Mouse (Mus musculus) kidney, embryonic 15.5 days (tissue): Measurements from ENCODE around the gene Fth1. TPM values are rescaled to one million over a fixed set of nuclear protein-coding genes. Genes with fewer than 3 reads are reported as not detected.

ENCODE experiments used
- ATAC-seq: fragments of 200-750 bp; cut with Nextera tagmentation; replicated peaks from 2 replicates; pipeline ENCODE4 v1.8.0; 2017; ENCODE audit warnings: moderate TSS enrichment; ENCODE audit not compliant: low FRiP score
- H3K27ac ChIP-seq: fragments of 300-500 bp; sonication (generic); 2 replicates; pipeline ENCODE4 v1.5.1; 2015; ENCODE audit warnings: mild to moderate bottlenecking, inconsistent platforms
- H3K27me3 ChIP-seq: fragments of 300-500 bp; sonication (generic); 2 replicates; pipeline ENCODE4 v1.6.1; 2015; ENCODE audit warnings: inconsistent platforms
- H3K36me3 ChIP-seq: fragments of 300-500 bp; sonication (generic); 2 replicates; pipeline ENCODE4 v1.6.1; 2015; ENCODE audit warnings: inconsistent platforms
- H3K4me1 ChIP-seq: fragments of 300-500 bp; sonication (generic); 2 replicates; pipeline ENCODE4 v1.6.1; 2015; ENCODE audit warnings: inconsistent platforms
- H3K4me2 ChIP-seq: fragments of 300-500 bp; sonication (generic); 2 replicates; pipeline ENCODE4 v1.6.1; 2015; ENCODE audit warnings: moderate library complexity, mild to moderate bottlenecking, inconsistent platforms
- H3K4me3 ChIP-seq: fragments of 300-500 bp; sonication (generic); replicated peaks from 2 replicates; pipeline ENCODE4 v1.5.1; 2015; ENCODE audit warnings: mild to moderate bottlenecking, inconsistent platforms
- H3K9ac ChIP-seq: fragments of 300-500 bp; sonication (generic); 2 replicates; pipeline ENCODE4 v1.6.1; 2015; ENCODE audit warnings: mild to moderate bottlenecking, inconsistent platforms
- H3K9me3 ChIP-seq: fragments of 300-500 bp; sonication (generic); replicated peaks from 2 replicates; pipeline ENCODE4 v1.6.1; 2016; ENCODE audit warnings: inconsistent platforms
- WGBS: fragments of 180-500 bp; shearing (Covaris S2); methylation state at CpG from one replicate; pipeline ENCODE4 v1.1.7; 2015; ENCODE audit warnings: mixed read lengths; 5-methylcytosine and 5-hydroxymethylcytosine counted together
- polyA plus RNA-seq: library from polyadenylated mRNA; unstranded; fragments of >200 nt; fragmentation: Nextera tagmentation; extraction: Ambion mirVana; gene quantifications from 2 replicates; pipeline ENCODE4 v1.2.1, GENCODE M21; 2015

The Fth1 gene
- polyA plus RNA-seq, 1 experiment from 2014 or later = 1,598 TPM

DNA sequence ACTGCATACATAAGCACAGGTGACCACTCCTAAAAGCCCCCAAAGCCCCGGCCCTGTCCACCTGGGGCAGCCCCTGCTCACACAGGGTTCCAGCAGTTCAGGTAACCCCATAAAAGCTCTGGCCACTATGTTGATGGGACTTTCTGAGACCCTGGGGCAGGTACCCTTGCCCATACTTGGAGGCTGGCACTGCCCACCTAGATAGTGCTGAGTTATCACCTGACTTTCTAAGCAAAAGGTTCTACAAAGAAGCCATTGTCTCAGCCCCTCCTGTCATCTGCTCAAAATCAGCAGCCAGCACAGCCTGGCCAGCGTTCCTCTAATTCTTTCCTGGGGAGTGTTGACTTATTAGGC, 17.6 kb downstream of the Fth1 start:
- H3K27me3 ChIP-seq = no peaks in the 10 kb centered on the region
- WGBS = 71% methylated on average over 2 of the region's 2 CpGs
- H3K36me3 ChIP-seq = no peaks in the 10 kb centered on the region
- no peak overlapping the region for H3K27ac ChIP-seq
- peaks cover 6% of the 10 kb centered on the region for H3K4me1 ChIP-seq
- H3K9me3 ChIP-seq = no peaks in the 10 kb centered on the region
- no peak overlapping the region for H3K4me2 ChIP-seq
- no peak overlapping the region for H3K9ac ChIP-seq
- ATAC-seq = no peak
- H3K4me3 ChIP-seq = no peak overlapping the region

DNA sequence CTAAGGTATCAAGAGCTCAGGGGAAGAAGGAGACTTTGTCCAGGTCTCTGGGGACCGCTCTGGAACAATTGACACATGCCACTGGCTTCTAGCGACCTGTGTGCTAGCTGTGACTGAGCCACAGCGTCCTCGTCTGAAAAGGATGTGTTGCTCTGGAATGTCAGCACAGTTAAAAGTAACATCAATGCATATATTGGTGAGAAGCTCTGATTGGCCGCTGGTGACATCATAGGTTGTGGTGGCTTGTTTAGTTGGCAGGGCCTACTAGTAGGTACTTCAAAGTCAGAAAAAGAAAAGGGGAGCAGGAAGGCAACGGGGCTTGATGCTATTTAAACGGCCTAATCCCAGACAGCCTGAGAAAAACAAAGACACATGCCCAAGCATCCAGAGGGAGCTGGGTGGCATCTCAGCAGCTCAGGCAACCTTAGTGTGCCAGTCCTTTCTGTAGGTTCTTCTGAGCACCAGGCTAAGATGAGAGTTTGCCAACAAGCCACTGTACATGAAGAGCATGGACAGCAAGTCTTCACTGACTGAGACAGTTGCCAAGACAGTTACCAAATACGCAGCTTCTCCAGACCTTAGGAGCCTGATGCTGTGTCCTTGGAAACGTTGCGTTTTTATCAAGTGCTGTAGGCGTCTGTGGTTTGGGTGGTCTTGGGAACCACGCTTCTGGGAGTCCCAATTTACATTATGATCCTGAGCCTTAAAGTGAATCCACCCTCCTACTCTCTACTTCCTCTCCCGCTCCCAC, 18.5 kb downstream of the Fth1 start:
- ATAC-seq = no peak
- H3K9me3 ChIP-seq = no peaks in the 10 kb centered on the region
- H3K27me3 ChIP-seq = no peaks in the 10 kb centered on the region
- WGBS = 70% methylated on average over 13 of the region's 13 CpGs
- no peak overlapping the region for H3K4me2 ChIP-seq
- no peak overlapping the region for H3K27ac ChIP-seq
- H3K9ac ChIP-seq = no peak overlapping the region
- H3K4me1 ChIP-seq = no peaks in the 10 kb centered on the region
- no peak overlapping the region for H3K4me3 ChIP-seq
- H3K36me3 ChIP-seq = no peaks in the 10 kb centered on the region

DNA sequence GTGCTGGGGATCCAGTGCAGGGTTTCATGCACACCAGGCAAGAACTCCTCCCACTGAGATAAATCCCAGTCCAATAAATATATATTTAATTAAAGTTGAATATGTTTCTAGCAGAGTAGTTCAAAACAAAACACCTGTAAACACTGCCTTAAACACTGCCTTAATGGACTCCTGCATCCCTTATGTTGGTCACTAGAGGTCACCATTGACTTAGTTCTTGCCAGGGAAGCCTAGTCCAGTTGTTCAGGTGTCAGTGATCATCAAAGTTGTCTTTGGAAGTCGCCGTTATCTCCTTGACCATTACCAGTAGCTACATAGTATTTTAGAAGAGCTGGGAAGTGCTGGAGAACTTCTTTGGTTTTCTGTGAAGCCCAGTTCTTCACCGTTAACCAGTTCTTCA, 19.9 kb downstream of the Fth1 start:
- 20% methylated on average over 3 of the region's 3 CpGs for WGBS
- Histone ChIP-seq H3K27me3 (no peaks in the 10 kb centered on the region), H3K4me2 (no peak overlapping the region), H3K36me3 (no peaks in the 10 kb centered on the region), H3K9ac (no peak overlapping the region), H3K9me3 (no peaks in the 10 kb centered on the region), H3K4me3 (no peak overlapping the region), H3K27ac (no peak overlapping the region), H3K4me1 (no peaks in the 10 kb centered on the region)
- ATAC-seq = peak; percentile 70; the same call in 1 of the 2 replicates

DNA sequence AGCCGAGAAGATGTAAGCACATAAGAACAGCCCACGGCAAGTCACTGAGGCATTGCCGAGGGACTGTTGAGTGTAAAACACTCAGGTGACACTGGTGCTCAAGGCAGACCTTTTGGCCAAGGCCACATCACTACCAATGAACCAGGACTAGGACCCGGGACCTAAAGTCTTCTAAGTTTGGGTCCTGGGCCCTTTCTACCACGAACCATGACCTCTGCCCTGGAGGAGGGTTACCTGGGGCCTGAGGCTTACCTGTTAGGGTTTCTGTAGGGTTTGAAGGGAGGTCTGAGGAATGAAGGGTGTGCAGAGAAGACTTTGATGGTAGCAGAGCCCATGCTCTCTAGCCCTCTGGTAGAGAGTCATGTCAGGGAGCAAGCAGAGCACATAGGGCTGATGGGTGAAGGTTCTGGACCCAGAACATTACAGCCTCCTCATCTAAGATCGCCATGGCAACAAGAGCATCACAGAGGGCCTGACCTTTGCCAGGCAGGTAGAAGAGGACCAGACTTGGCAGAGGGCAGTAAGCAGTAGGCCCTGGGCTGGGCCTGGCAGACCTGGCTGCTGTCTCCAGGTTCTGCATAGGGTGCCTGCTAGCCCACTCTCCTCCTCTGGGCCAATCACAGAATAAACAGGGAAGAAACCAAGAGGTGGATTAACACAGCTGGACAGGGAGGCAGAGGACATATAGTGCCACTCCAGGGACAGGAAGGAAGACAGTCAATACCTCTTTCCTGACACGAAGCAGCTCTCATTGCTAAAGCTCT, 21.0 kb downstream of the Fth1 start, which contains the start of the genes Best1 and Rab3il1:
Gene Best1 (minus strand): TSS at position 428 of the 764 bp plus-strand sequence.
Gene Rab3il1 (plus strand): TSS at position 464 of the 764 bp plus-strand sequence.
- no peaks in the 10 kb centered on the region for H3K4me1 ChIP-seq
- 59% methylated on average over 7 of the region's 7 CpGs for whole genome bisulfite sequencing
- no peak within 1 kb of the TSS for H3K27ac ChIP-seq
- H3K9ac ChIP-seq = no peak within 1 kb of the TSS
- no peak within 1 kb of the TSS for H3K4me2 ChIP-seq
- H3K9me3 ChIP-seq = no peaks in the 10 kb centered on the region
- H3K27me3 ChIP-seq = no peaks in the 10 kb centered on the region
- no peak within 1 kb of the TSS for H3K4me3 ChIP-seq
- H3K36me3 ChIP-seq = no peaks in the 10 kb centered on the region
- no peak for ATAC-seq

DNA sequence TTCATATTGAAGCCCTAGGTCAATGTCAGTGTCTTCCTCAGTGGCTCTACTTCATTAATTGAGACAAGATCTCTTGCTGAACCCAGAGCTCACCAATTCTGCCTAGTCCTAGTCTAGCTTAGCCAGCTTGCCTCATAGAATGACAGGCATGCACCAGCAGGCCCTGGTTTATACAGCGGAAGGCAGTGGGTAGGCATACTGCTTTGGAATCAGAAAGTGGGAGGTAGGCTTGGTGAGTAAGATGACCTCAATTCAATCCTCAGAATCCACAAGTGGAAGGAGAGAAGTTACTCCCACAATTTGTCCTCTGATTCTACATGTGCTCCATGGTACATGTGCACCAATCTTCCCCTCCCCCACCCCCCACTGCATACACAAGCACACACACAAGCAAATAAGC, 23.3 kb downstream of the Fth1 start:
- Histone ChIP-seq H3K9me3 (no peaks in the 10 kb centered on the region), H3K36me3 (no peaks in the 10 kb centered on the region), H3K9ac (no peak overlapping the region), H3K27me3 (no peaks in the 10 kb centered on the region), H3K4me1 (no peaks in the 10 kb centered on the region), H3K4me3 (no peak overlapping the region), H3K4me2 (no peak overlapping the region), H3K27ac (no peak overlapping the region)
- 77% methylated on average over 1 of the region's 1 CpGs for WGBS
- ATAC-seq = no peak

GRCm38 (mm10) chr19:10011408-10011807, 31.0 kb downstream of the Fth1 start:
- no peak for ATAC-seq
- no peak overlapping the region for H3K4me3 ChIP-seq
- no peaks in the 10 kb centered on the region for H3K27me3 ChIP-seq
- no peak overlapping the region for H3K27ac ChIP-seq
- H3K4me1 ChIP-seq = peaks cover 32% of the 10 kb centered on the region
- H3K9ac ChIP-seq = no peak overlapping the region
- no peaks in the 10 kb centered on the region for H3K9me3 ChIP-seq
- no peak overlapping the region for H3K4me2 ChIP-seq
- WGBS = 76% methylated on average over 1 of the region's 1 CpGs
- no peaks in the 10 kb centered on the region for H3K36me3 ChIP-seq

DNA sequence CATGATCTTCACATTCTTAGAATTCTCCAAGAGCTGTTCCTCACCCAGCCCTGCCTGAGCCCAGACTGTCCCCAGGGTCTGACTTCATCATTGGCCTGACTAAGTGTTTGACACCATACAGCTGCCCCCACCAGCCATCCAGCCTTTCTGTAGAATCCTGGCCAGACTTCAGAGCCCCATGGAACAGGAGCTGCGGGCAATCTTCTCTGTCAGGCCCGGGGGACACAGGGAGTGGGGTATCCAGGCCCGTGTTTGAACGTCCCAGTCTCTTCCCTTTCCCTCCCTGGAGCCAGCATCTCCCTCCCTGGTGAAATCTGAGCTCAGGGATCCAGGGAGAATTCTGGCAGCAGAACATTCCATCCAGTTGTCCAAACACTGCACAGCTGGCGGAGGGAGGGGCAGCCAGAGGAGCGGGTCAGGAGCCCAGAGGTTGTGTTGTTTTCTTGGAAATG, 32.5 kb downstream of the Fth1 start:
- H3K27me3 ChIP-seq = no peaks in the 10 kb centered on the region
- H3K9me3 ChIP-seq = no peaks in the 10 kb centered on the region
- peak overlapping the region; percentile 22; the same call in 1 of the 2 replicates for H3K4me2 ChIP-seq
- peaks cover 36% of the 10 kb centered on the region for H3K4me1 ChIP-seq
- 7% methylated on average over 6 of the region's 6 CpGs for WGBS
- peak overlapping the region; percentile 21; the same call in 1 of the 2 replicates for H3K9ac ChIP-seq
- no peak overlapping the region for H3K4me3 ChIP-seq
- peak overlapping the region; percentile 93 for H3K27ac ChIP-seq
- no peaks in the 10 kb centered on the region for H3K36me3 ChIP-seq
- ATAC-seq = peak; percentile 52

DNA sequence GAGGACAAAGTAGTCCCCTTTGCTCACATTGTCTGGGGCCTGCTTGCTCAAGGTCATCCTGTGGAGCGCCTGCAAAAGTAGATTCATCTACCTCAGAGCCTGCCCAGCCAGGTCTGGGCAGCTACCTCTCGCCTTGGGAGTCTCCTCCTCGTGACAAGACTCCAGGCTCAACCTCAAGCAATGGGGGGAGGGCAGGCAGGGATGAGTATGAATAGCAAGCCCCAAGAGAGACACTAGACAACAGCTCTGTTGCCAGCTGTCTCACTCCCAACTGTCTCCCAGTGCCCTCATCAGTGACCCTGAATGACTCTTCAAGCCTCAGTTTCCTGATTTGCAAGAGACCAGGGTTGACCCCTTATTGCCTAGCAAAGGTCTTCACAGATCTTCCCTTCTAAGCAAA, 33.0 kb downstream of the Fth1 start:
- H3K9me3 ChIP-seq = no peaks in the 10 kb centered on the region
- H3K4me1 ChIP-seq = peaks cover 41% of the 10 kb centered on the region
- H3K27me3 ChIP-seq = no peaks in the 10 kb centered on the region
- 21% methylated on average over 3 of the region's 3 CpGs for WGBS
- no peak for ATAC-seq
- H3K9ac ChIP-seq = no peak overlapping the region
- H3K4me3 ChIP-seq = no peak overlapping the region
- peak overlapping the region; percentile 22; the same call in 1 of the 2 replicates for H3K4me2 ChIP-seq
- H3K36me3 ChIP-seq = no peaks in the 10 kb centered on the region
- H3K27ac ChIP-seq = peak overlapping the region; percentile 93

GRCm38 (mm10) chr19:10013913-10014312, 33.5 kb downstream of the Fth1 start:
- Histone ChIP-seq H3K4me2 (no peak overlapping the region), H3K9me3 (no peaks in the 10 kb centered on the region), H3K27me3 (no peaks in the 10 kb centered on the region), H3K4me3 (no peak overlapping the region), H3K36me3 (no peaks in the 10 kb centered on the region), H3K4me1 (peaks cover 47% of the 10 kb centered on the region), H3K9ac (no peak overlapping the region), H3K27ac (peak overlapping the region; percentile 93)
- no peak for ATAC-seq
- 42% methylated on average over 5 of the region's 5 CpGs for WGBS

DNA sequence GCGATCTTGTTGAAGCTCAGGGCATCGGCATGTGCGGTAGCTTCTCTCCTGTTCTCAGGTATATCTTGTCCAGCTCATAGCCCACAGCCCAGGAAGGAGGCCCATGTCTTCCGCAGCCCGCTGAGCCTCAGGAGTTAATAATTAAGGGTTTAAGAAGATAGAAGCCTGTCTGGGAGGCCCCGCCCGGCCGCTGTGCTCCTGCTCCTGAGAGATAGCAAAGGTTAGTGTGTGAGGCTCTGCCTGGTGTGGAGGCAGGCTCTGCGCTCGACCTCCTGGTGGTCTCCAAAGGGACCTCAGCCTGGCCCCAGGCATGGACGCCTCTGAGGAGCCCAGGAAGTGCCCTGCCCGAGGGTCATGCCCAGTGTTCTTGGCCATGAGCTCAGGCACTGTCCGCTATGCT, 34.4 kb downstream of the Fth1 start:
- no peak overlapping the region for H3K4me2 ChIP-seq
- no peak overlapping the region for H3K9ac ChIP-seq
- peaks cover 56% of the 10 kb centered on the region for H3K4me1 ChIP-seq
- no peaks in the 10 kb centered on the region for H3K9me3 ChIP-seq
- no peak overlapping the region for H3K4me3 ChIP-seq
- 70% methylated on average over 13 of the region's 13 CpGs for WGBS
- ATAC-seq = peak; percentile 15; the same call in 1 of the 2 replicates
- no peaks in the 10 kb centered on the region for H3K36me3 ChIP-seq
- peak overlapping the region; percentile 93; the same call in 1 of the 2 replicates for H3K27ac ChIP-seq
- no peaks in the 10 kb centered on the region for H3K27me3 ChIP-seq

- Histone ChIP-seq H3K4me1 (peaks cover 59% of the 10 kb centered on the region), H3K27ac (peak overlapping the region; percentile 3; the same call in 1 of the 2 replicates), H3K4me2 (no peak overlapping the region), H3K9ac (no peak overlapping the region), H3K9me3 (no peaks in the 10 kb centered on the region), H3K36me3 (no peaks in the 10 kb centered on the region), H3K4me3 (no peak overlapping the region), H3K27me3 (no peaks in the 10 kb centered on the region)
- WGBS = 50% methylated on average over 4 of the region's 4 CpGs
- no peak for ATAC-seq
Measured at GRCm38 (mm10) chr19:10015442-10015841, 35.0 kb downstream of the Fth1 start.

DNA sequence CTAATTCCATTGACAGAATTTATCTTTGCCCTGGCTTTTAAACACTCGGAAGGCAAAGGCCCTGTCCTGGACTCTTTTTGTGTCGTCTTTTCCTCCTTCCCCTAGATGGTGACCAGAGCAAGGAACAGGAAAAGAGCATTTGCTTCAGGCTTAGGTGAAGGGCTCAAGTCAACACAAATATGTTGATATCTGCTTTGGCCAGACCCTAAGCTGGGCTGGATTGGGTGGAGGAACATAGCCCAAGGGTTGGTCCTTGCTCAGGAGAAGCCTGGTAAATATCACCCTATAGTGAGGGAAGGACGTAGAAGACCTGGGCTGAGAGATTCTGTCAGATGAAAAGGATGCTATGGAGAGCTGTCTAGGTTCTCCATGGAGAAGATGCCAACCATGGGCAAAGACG, 35.8 kb downstream of the Fth1 start:
- Histone ChIP-seq H3K9ac (no peak overlapping the region), H3K4me3 (no peak overlapping the region), H3K9me3 (no peaks in the 10 kb centered on the region), H3K27ac (no peak overlapping the region), H3K4me1 (peaks cover 62% of the 10 kb centered on the region), H3K36me3 (no peaks in the 10 kb centered on the region), H3K4me2 (no peak overlapping the region), H3K27me3 (no peaks in the 10 kb centered on the region)
- ATAC-seq = no peak
- 93% methylated on average over 4 of the region's 4 CpGs for WGBS
